Mouse (Mus musculus): ENCODE results near the gene Dnajc13. TPM values are rescaled to one million over a fixed set of nuclear protein-coding genes. Genes with fewer than 3 reads are reported as not detected.

Gene Dnajc13
- polyA plus RNA-seq, 2 experiments: 7.0 to 15.6 TPM

GRCm38 (mm10) chr9:104142805-104143204 is 119.9 kb downstream of the Dnajc13 start:
- Histone ChIP-seq H3K4me3 (ENCODE audit: insufficient read depth in 1 of 2, low read depth in 2 of 2, low read length in 2 of 2) (no peak overlapping the region), H3K27ac (no peak overlapping the region), H3K4me2 (ENCODE audit: low read depth) (no peak overlapping the region), H3K4me1 (replicated peaks; ENCODE audit: control insufficient read depth in 2 of 2, insufficient read depth in 2 of 2, low read length in 1 of 2) (peaks cover 0 to 1% of the 10 kb centered on the region in 2 experiments; a peak in 1 of 4 replicates), H3K9me3 (ENCODE audit: control insufficient read depth, low read length) (no peaks in the 10 kb centered on the region), H3K27me3 (ENCODE audit: control insufficient read depth, insufficient read depth, low read length) (no peaks in the 10 kb centered on the region), H3K9ac (replicated peaks) (no peak overlapping the region), H3K36me3 (replicated peaks; ENCODE audit: control insufficient read depth, insufficient read depth, low read depth) (no peaks in the 10 kb centered on the region)
- no peak for TF ChIP-seq EP300 (IDR thresholded peaks at IDR 0.05; ENCODE audit: low read depth)
- TF ChIP-seq CTCF (IDR thresholded peaks at IDR 0.05; ENCODE audit: low read depth): no peak
- WGBS (ENCODE audit: insufficient replicate concordance): 64% methylated on average over 14 of the region's 14 CpGs
- no peak for ATAC-seq (ENCODE audit: insufficient read depth)
- DNase-seq (ENCODE audit: low read depth in 3 of 3, low spot score in 3 of 3): no peak

- Histone ChIP-seq H3K36me3 (replicated peaks; ENCODE audit: control insufficient read depth, insufficient read depth, low read depth) (no peaks in the 10 kb centered on the region), H3K9ac (replicated peaks) (no peak overlapping the region), H3K4me3 (ENCODE audit: insufficient read depth in 1 of 2, low read depth in 2 of 2, low read length in 2 of 2) (no peak overlapping the region), H3K27ac (no peak overlapping the region), H3K4me1 (replicated peaks; ENCODE audit: control insufficient read depth in 2 of 2, insufficient read depth in 2 of 2, low read length in 1 of 2) (peaks cover 0 to 1% of the 10 kb centered on the region in 2 experiments; a peak in 1 of 4 replicates), H3K9me3 (ENCODE audit: control insufficient read depth, low read length) (no peaks in the 10 kb centered on the region), H3K27me3 (ENCODE audit: control insufficient read depth, insufficient read depth, low read length) (no peaks in the 10 kb centered on the region), H3K4me2 (ENCODE audit: low read depth) (no peak overlapping the region)
- ATAC-seq (ENCODE audit: insufficient read depth): no peak
- WGBS (ENCODE audit: insufficient replicate concordance): 39% methylated on average over 6 of the region's 6 CpGs
- DNase-seq (ENCODE audit: low read depth in 3 of 3, low spot score in 3 of 3): no peak
- TF ChIP-seq EP300 (IDR thresholded peaks at IDR 0.05; ENCODE audit: low read depth) (no peak), CTCF (IDR thresholded peaks at IDR 0.05; ENCODE audit: low read depth) (no peak)
These were observed 122.4 kb downstream of the Dnajc13 start for GRCm38 (mm10) chr9:104140351-104140750.

- H3K27ac ChIP-seq: no peak overlapping the region
- no peak overlapping the region for H3K9ac ChIP-seq (replicated peaks)
- H3K27me3 ChIP-seq (ENCODE audit: control insufficient read depth, insufficient read depth, low read length): no peaks in the 10 kb centered on the region
- no peak overlapping the region for H3K4me3 ChIP-seq (ENCODE audit: insufficient read depth in 1 of 2, low read depth in 2 of 2, low read length in 2 of 2)
- WGBS (ENCODE audit: insufficient replicate concordance): 66% methylated on average over 9 of the region's 9 CpGs
- H3K4me1 ChIP-seq (replicated peaks; ENCODE audit: control insufficient read depth in 2 of 2, insufficient read depth in 2 of 2, low read length in 1 of 2): no peaks in the 10 kb centered on the region
- no peaks in the 10 kb centered on the region for H3K36me3 ChIP-seq (replicated peaks; ENCODE audit: control insufficient read depth, insufficient read depth, low read depth)
- no peak overlapping the region for H3K4me2 ChIP-seq (ENCODE audit: low read depth)
- TF ChIP-seq EP300 (IDR thresholded peaks at IDR 0.05; ENCODE audit: low read depth) (no peak), CTCF (IDR thresholded peaks at IDR 0.05; ENCODE audit: low read depth) (no peak)
- no peaks in the 10 kb centered on the region for H3K9me3 ChIP-seq (ENCODE audit: control insufficient read depth, low read length)
- DNase-seq (ENCODE audit: low read depth in 3 of 3, low spot score in 3 of 3): no peak
- ATAC-seq (ENCODE audit: insufficient read depth): no peak
These were observed 132.5 kb downstream of the Dnajc13 start for GRCm38 (mm10) chr9:104130141-104130755.

GRCm38 (mm10) chr9:104128110-104128509 is 134.6 kb downstream of the Dnajc13 start:
- no peak for DNase-seq (ENCODE audit: low read depth in 3 of 3, low spot score in 3 of 3)
- H3K36me3 ChIP-seq (replicated peaks; ENCODE audit: control insufficient read depth, insufficient read depth, low read depth): no peaks in the 10 kb centered on the region
- no peaks in the 10 kb centered on the region for H3K27me3 ChIP-seq (ENCODE audit: control insufficient read depth, insufficient read depth, low read length)
- H3K9me3 ChIP-seq (ENCODE audit: control insufficient read depth, low read length): no peaks in the 10 kb centered on the region
- H3K27ac ChIP-seq: no peak overlapping the region
- H3K4me1 ChIP-seq (replicated peaks; ENCODE audit: control insufficient read depth in 2 of 2, insufficient read depth in 2 of 2, low read length in 1 of 2): no peaks in the 10 kb centered on the region
- TF ChIP-seq CTCF (IDR thresholded peaks at IDR 0.05; ENCODE audit: low read depth): no peak
- TF ChIP-seq EP300 (IDR thresholded peaks at IDR 0.05; ENCODE audit: low read depth): no peak
- no peak overlapping the region for H3K4me2 ChIP-seq (ENCODE audit: low read depth)
- H3K4me3 ChIP-seq (ENCODE audit: insufficient read depth in 1 of 2, low read depth in 2 of 2, low read length in 2 of 2): no peak overlapping the region
- ATAC-seq (ENCODE audit: insufficient read depth): no peak
- 57% methylated on average over 2 of the region's 2 CpGs for WGBS (ENCODE audit: insufficient replicate concordance)
- H3K9ac ChIP-seq (replicated peaks): no peak overlapping the region

- no peak within 1 kb of the TSS for H3K4me3 ChIP-seq (ENCODE audit: insufficient read depth in 1 of 2, low read depth in 2 of 2, low read length in 2 of 2)
- H3K4me1 ChIP-seq (replicated peaks; ENCODE audit: control insufficient read depth in 2 of 2, insufficient read depth in 2 of 2, low read length in 1 of 2): no peaks in the 10 kb centered on the region
- WGBS (ENCODE audit: insufficient replicate concordance): 58% methylated on average over 3 of the region's 3 CpGs
- DNase-seq (ENCODE audit: low read depth in 3 of 3, low spot score in 3 of 3) (no peak), ATAC-seq (ENCODE audit: insufficient read depth) (no peak)
- H3K9ac ChIP-seq (replicated peaks): no peak within 1 kb of the TSS
- H3K27me3 ChIP-seq (ENCODE audit: control insufficient read depth, insufficient read depth, low read length): no peaks in the 10 kb centered on the region
- H3K9me3 ChIP-seq (ENCODE audit: control insufficient read depth, low read length): no peaks in the 10 kb centered on the region
- no peak within 1 kb of the TSS for H3K4me2 ChIP-seq (ENCODE audit: low read depth)
- no peaks in the 10 kb centered on the region for H3K36me3 ChIP-seq (replicated peaks; ENCODE audit: control insufficient read depth, insufficient read depth, low read depth)
- no peak for TF ChIP-seq EP300 (IDR thresholded peaks at IDR 0.05; ENCODE audit: low read depth)
- TF ChIP-seq CTCF (IDR thresholded peaks at IDR 0.05; ENCODE audit: low read depth): no peak
- no peak within 1 kb of the TSS for H3K27ac ChIP-seq
These were observed 135.9 kb downstream of the Dnajc13 start, which contains the start of gene Ackr4 for GRCm38 (mm10) chr9:104126833-104127232. Ackr4 (minus strand) TSS chr9:104126933.

Measured in liver, embryonic 14.5 days (tissue).